Mouse (Mus musculus): ENCODE data around the gene Lao1.

GRCm38 (mm10) chr4:118961141-118961628 lies at the start of gene Lao1:
- TF ChIP-seq POLR2A (IDR thresholded peaks at IDR 0.05; ENCODE audit: borderline replicate concordance, extremely low read depth, insufficient read depth, insufficient read length, poor library complexity, severe bottlenecking) = no peak
- no peak for TF ChIP-seq CTCF (IDR thresholded peaks at IDR 0.05; ENCODE audit: borderline replicate concordance, extremely low read depth, insufficient read depth, insufficient read length)
